Mouse (Mus musculus) heart, postnatal 0 days (tissue): ENCODE measurements around the gene Foxd3. TPM values are rescaled to one million over a fixed set of nuclear protein-coding genes. Genes with fewer than 3 reads are reported as not detected.

Experiments used
- ATAC-seq: fragments of 200-750 bp; cut with Nextera tagmentation; 2 replicates; pipeline ENCODE4 v1.8.0; 2017; ENCODE audit warnings: low read depth, moderate number of reproducible peaks, moderate library complexity; ENCODE audit not compliant: insufficient read depth
- DNase-seq: peaks from one replicate; pipeline ENCODE4 v3.0.0-alpha.2; 2016; ENCODE audit warnings: low spot score
- H3K27ac ChIP-seq: fragments of 300-500 bp; sonication (generic); 2 replicates; pipeline ENCODE4 v1.5.1; 2014; ENCODE audit warnings: low read depth, mild to moderate bottlenecking
- H3K27me3 ChIP-seq: fragments of 300-500 bp; sonication (generic); 2 replicates; pipeline ENCODE4 v1.6.1; 2014; ENCODE audit warnings: low read length, mixed read lengths; ENCODE audit not compliant: control insufficient read depth, insufficient read depth
- H3K36me3 ChIP-seq: fragments of 300-500 bp; sonication (generic); replicated peaks from 2 replicates; pipeline ENCODE4 v1.6.1; 2014; ENCODE audit warnings: low read length, mixed read lengths; ENCODE audit not compliant: control insufficient read depth, insufficient read depth
- H3K4me1 ChIP-seq: fragments of 300-500 bp; sonication (generic); 2 replicates; pipeline ENCODE4 v1.6.1; 2014; ENCODE audit warnings: antibody characterized with exemption; ENCODE audit not compliant: control insufficient read depth, insufficient read depth
- H3K4me2 ChIP-seq: fragments of 300-500 bp; sonication (generic); 2 replicates; pipeline ENCODE4 v1.6.1; 2014; ENCODE audit warnings: low read depth, mild to moderate bottlenecking, low read length, moderate library complexity
- H3K4me3 ChIP-seq: fragments of 300-500 bp; sonication (generic); 2 replicates; pipeline ENCODE4 v1.5.1; 2014; ENCODE audit warnings: low read depth, low read length
- H3K9ac ChIP-seq: fragments of 300-500 bp; sonication (generic); replicated peaks from 2 replicates; pipeline ENCODE4 v1.6.1; 2014; ENCODE audit warnings: low read depth, low read length, mixed read lengths
- H3K9me3 ChIP-seq: fragments of 300-500 bp; sonication (generic); replicated peaks from 2 replicates; pipeline ENCODE4 v1.6.1; 2016; ENCODE audit warnings: low read length; ENCODE audit not compliant: control insufficient read depth
- CTCF ChIP-seq: IDR thresholded peaks from 2 replicates; pipeline ENCODE4 v1.5.1; 2016; ENCODE audit warnings: antibody characterized with exemption, control low read depth, low read depth
- EP300 ChIP-seq: IDR thresholded peaks from 2 replicates; pipeline ENCODE4 v1.6.1; 2016; ENCODE audit warnings: antibody characterized with exemption, low read depth
- WGBS: fragments of 180-500 bp; shearing (Covaris S2); extraction: QIAGEN DNeasy Blood & Tissue Kit; methylation state at CpG from one replicate; pipeline ENCODE4 v1.1.7; 2014; 5-methylcytosine and 5-hydroxymethylcytosine counted together
- polyA plus RNA-seq: library from polyadenylated mRNA; unstranded; fragments of >200 nt; fragmentation: Nextera tagmentation; extraction: Ambion mirVana; gene quantifications from 2 replicates; pipeline ENCODE4 v1.2.1, GENCODE M21; 2015
- total RNA-seq: library from RNA; depleted of rRNA; stranded (reverse); fragments of >200 nt; gene quantifications from 2 replicates; pipeline ENCODE4 v1.2.3, GENCODE M21; 2014; ENCODE audit warnings: low replicate concordance

Gene Foxd3
- total and polyA plus RNA-seq, 2 experiments from 2014 or later: 0.65 TPM; not detected in 1

- Histone ChIP-seq H3K4me1 (peaks cover 4% of the 10 kb centered on the region; the same call in 1 of the 2 replicates), H3K4me3 (no peak overlapping the region), H3K27ac (no peak overlapping the region), H3K9me3 (no peaks in the 10 kb centered on the region), H3K36me3 (no peaks in the 10 kb centered on the region), H3K27me3 (peaks cover 79% of the 10 kb centered on the region), H3K9ac (no peak overlapping the region), H3K4me2 (no peak overlapping the region)
- DNase-seq (no peak), ATAC-seq (no peak)
- 5% methylated on average over 34 of the region's 34 CpGs for WGBS
- no peak for TF ChIP-seq CTCF
- TF ChIP-seq EP300: no peak
Measured at GRCm38 (mm10) chr4:99662841-99663567, 6.9 kb downstream of the Foxd3 start.

- no peaks in the 10 kb centered on the region for H3K36me3 ChIP-seq
- no peaks in the 10 kb centered on the region for H3K9me3 ChIP-seq
- H3K27ac ChIP-seq: no peak overlapping the region
- H3K9ac ChIP-seq: no peak overlapping the region
- 19% methylated on average over 8 of the region's 8 CpGs for WGBS
- H3K4me3 ChIP-seq: no peak overlapping the region
- H3K4me2 ChIP-seq: no peak overlapping the region
- peaks cover 4% of the 10 kb centered on the region; the same call in 1 of the 2 replicates for H3K4me1 ChIP-seq
- DNase-seq (no peak), ATAC-seq (no peak)
- no peak for TF ChIP-seq EP300
- TF ChIP-seq CTCF: no peak
- peaks cover 74% of the 10 kb centered on the region for H3K27me3 ChIP-seq
Measured at GRCm38 (mm10) chr4:99663710-99664109, 7.6 kb downstream of the Foxd3 start.

GRCm38 (mm10) chr4:99670203-99670851 is 14.2 kb downstream of the Foxd3 start:
- Histone ChIP-seq H3K27me3 (peaks cover 9% of the 10 kb centered on the region; the same call in 1 of the 2 replicates), H3K4me3 (no peak overlapping the region), H3K4me1 (no peaks in the 10 kb centered on the region), H3K36me3 (no peaks in the 10 kb centered on the region), H3K4me2 (no peak overlapping the region), H3K9ac (no peak overlapping the region), H3K9me3 (no peaks in the 10 kb centered on the region), H3K27ac (no peak overlapping the region)
- DNase-seq (no peak), ATAC-seq (no peak)
- WGBS: 80% methylated on average over 7 of the region's 7 CpGs
- TF ChIP-seq CTCF: no peak
- TF ChIP-seq EP300: no peak

- Histone ChIP-seq H3K4me1 (no peaks in the 10 kb centered on the region), H3K9ac (no peak overlapping the region), H3K9me3 (no peaks in the 10 kb centered on the region), H3K27me3 (no peaks in the 10 kb centered on the region), H3K4me2 (no peak overlapping the region), H3K27ac (no peak overlapping the region), H3K4me3 (no peak overlapping the region), H3K36me3 (no peaks in the 10 kb centered on the region)
- no peak for ATAC-seq
- no peak for TF ChIP-seq EP300
- TF ChIP-seq CTCF: no peak
- no peak for DNase-seq
Measured at GRCm38 (mm10) chr4:99675191-99675590, 19.1 kb downstream of the Foxd3 start.

GRCm38 (mm10) chr4:99683941-99684340 is 27.8 kb downstream of the Foxd3 start:
- no peaks in the 10 kb centered on the region for H3K27me3 ChIP-seq
- no peak for DNase-seq
- TF ChIP-seq EP300 (no peak), CTCF (no peak)
- no peaks in the 10 kb centered on the region for H3K9me3 ChIP-seq
- H3K27ac ChIP-seq: no peak overlapping the region
- no peak; the same call in 1 of the 2 replicates for ATAC-seq
- no peak overlapping the region for H3K4me3 ChIP-seq
- no peak overlapping the region for H3K4me2 ChIP-seq
- 71% methylated on average over 6 of the region's 6 CpGs for WGBS
- H3K4me1 ChIP-seq: no peaks in the 10 kb centered on the region
- H3K9ac ChIP-seq: no peak overlapping the region
- no peaks in the 10 kb centered on the region for H3K36me3 ChIP-seq
